Mouse (Mus musculus) layer of hippocampus, postnatal 25 days (tissue): ENCODE results near the gene Gm17662. TPM values are rescaled to one million over a fixed set of nuclear protein-coding genes. Genes with fewer than 3 reads are reported as not detected.

ENCODE experiments used
- DNase-seq, 2 experiments: peaks; one replicate each; pipeline ENCODE4 v3.0.0; 2022; ENCODE audit warnings: mixed read lengths in 2 of 2, low spot score in 1 of 2; ENCODE audit errors: extremely low spot score in 1 of 2
- total RNA-seq, 2 experiments: library from RNA; stranded (reverse); gene quantifications; 2 replicates each; pipeline ENCODE4 v1.2.3; 2021

Gene Gm17662
- not detected for total RNA-seq

DNA sequence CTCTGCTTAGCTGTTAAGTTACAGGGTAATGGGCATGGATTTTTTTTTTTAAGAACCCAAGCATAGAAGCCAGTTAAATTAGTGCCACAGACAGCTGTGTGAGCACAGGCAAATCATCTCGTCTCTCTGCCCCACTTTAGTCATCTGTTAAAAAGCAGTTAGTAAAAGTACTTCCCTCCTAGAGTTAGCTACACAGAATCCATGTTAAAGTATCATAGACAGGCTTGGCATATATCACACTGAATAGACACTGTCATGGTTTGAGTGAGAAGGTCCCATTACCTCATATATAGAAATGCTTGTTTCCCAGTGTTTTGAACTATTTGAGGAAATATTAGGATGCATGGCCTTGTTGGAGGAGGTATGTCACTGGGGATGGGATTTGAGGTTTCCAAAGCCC lies at the start of gene Gm17662:
Gene Gm17662 (plus strand): TSS at position 301 of the 400 bp plus-strand sequence.
- DNase-seq = no peak

GRCm38 (mm10) chr4:104810710-104811286 lies 46.3 kb upstream of the Gm17662 start:
- no peak for DNase-seq

DNA sequence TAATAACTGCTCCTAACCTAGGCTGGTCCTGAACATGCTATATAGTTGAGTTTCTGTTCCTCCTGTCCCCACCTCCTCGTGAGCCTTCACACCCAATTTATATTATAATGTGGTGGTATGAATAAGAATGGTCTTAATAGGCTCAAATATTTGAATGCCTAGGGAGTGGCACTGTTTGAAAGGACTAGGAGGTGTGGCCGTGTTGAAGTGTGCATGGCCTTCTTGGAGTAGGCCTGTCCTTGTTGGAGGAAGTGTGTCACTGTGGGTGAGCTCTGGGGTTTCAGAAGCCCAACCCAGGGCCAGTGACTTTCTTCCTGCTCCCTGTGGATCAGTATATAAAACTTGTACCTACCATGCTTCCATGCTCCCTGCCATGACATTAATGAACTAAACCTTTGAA lies 43.5 kb upstream of the Gm17662 start:
- no peak for DNase-seq

DNA sequence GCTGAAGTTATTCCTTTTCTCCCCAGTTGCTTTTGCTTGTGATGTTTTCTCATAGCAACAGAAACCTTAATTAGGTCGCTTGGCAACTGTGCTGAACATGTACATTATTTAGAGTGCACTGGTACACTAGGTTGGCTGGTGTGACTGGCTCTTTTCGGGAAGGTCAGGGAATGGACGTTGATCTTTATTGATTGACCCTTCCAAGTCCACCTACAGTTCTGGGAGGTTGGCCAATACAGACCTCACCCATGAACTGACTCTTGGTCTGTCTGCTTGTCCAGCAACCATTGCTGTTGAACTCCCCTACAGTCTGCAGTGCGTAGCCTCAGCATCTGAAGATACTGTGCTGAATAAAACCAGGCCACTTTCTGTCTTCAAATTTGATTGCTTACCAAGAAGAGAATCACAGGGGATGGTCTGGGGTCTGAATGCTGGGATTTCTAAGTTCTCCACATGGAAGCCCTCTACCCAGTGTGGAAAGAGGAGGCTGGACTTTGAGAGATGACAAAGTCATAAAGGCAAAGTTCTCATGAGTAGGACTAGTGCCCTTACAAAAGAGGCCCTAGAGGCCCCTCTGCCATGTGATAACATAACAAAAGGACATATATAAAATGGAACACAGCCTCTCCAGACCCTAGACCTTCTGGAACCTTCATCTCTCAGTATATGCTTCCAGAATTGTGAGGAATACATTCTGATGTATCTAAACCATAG lies 40.5 kb upstream of the Gm17662 start:
- DNase-seq = no peak

- DNase-seq = no peak
Observed at GRCm38 (mm10) chr4:104817509-104817908, 39.6 kb upstream of the Gm17662 start.

GRCm38 (mm10) chr4:104818986-104819385 lies 38.1 kb upstream of the Gm17662 start:
- no peak for DNase-seq

DNA sequence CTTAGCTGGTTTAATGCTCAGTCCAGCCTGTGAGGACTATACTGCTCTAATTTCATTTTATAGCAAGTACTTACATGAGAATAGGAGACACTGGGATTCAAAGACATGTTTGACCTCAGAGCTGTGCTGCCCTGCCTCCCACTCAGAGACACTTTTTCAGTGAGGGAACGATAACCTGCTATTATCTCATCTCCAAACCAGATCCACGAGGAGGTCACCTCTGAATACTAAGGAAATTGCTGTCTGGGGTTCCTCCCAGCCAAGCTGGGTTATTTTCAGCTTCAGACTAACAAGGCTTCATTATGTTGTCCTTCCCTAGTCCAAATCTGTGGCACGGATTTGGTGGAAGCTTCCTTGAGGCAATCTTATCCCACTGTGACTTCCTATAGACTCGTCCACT lies 37.2 kb upstream of the Gm17662 start:
- no peak for DNase-seq

GRCm38 (mm10) chr4:104823597-104824101 lies 33.5 kb upstream of the Gm17662 start:
- DNase-seq = no peak

GRCm38 (mm10) chr4:104824381-104825077 lies 32.6 kb upstream of the Gm17662 start:
- no peak for DNase-seq

DNA sequence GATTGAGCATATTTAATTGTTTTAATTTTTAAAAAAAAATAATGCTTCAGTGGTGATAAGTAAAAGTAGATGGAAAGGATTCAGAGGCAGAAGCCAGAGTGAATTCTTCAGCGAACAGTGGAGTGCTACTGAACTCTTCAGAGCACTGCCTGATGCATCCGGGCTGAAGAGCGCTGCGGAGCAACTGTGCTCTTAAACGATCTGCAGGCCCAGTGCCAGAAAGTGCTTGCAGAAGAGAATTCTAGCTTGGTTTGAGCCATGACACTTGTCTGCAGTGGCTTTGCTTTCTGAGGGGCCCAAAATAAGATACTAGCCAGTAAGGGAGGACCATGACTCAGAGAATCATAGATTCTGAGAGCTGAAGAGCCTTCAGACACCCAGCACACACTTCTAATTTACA lies 28.2 kb upstream of the Gm17662 start:
- peak in 1 of 2 experiments; percentile 49 for DNase-seq

DNA sequence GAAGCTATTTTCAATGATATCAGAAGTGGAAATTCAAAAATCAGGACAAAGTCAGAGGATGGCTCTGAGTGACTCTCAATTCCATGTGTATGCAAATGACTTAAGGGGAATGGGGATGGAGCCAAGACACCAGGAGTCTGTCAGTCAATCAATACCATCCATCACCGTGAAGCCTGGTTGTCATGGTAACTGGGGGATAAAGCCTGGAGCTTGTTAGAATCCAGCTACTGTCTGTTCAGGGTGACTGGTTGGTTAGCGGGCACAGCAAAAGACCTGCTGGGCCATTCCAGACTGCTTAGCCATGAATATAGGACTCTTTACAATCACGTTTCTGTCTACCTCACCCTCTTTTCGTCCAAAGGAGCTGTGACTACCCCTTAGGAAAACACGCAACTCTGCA lies 22.0 kb upstream of the Gm17662 start:
- no peak for DNase-seq

DNA sequence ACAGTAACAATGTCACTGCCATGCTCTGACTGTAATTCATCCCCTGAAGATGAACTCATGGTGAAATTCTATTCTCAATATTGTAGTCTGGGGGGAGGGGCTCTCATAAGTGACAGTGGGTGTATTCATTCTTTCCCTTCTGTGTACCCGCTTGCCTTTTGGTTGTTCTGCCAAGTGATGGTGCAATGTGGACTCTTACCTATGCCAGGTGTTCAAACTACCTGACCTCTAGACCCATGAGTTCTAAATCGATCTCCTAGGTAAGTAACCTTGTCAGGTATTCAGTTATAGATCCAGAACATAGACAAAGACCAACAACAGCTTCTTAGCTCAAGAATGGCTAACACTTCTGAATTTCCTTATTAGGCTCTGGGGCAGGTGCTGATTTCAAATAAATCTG lies 18.8 kb upstream of the Gm17662 start:
- DNase-seq = no peak

DNA sequence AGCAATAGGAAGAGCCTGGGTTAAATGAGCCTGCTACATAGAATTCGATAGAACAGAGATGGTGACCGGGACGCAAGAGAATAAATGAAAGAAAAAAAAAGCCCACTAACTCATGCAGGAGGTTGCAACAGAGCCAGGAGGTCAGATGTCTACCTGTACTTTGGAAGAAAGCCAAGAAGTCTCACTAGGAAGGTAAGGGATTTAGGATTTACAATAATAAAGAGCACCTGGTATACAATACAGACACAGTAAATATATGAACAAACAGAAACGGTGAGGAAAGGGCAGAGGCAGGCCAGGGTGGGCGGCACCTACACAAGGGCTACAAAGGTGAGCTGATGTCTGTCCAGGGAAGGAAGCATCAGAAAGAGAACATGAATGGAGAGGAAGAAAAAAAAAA lies 14.9 kb upstream of the Gm17662 start:
- DNase-seq = no peak

DNA sequence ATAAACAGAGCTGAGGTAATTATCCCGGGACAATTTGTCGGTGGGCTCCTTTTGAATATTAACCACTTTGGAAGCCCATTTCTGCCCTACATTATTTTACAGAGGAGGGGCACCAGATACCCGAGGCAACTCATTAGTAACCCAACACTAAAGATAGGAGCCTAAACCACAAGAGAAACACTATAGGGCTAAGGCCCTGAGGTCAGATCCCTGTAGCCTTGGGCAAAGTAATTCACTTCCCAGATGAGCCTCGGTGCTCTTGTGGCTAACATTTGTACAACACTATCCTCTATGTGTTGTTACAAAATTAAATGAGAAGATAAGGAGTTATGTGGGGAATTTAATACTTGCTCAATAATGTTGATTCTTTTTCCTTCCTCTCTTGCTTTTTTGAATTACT lies 13.6 kb upstream of the Gm17662 start:
- no peak for DNase-seq

GRCm38 (mm10) chr4:104855216-104855615 lies 1.9 kb upstream of the Gm17662 start:
- DNase-seq = no peak

- DNase-seq = no peak
Observed at GRCm38 (mm10) chr4:104857823-104858222, 694 bp downstream of the Gm17662 start.

DNA sequence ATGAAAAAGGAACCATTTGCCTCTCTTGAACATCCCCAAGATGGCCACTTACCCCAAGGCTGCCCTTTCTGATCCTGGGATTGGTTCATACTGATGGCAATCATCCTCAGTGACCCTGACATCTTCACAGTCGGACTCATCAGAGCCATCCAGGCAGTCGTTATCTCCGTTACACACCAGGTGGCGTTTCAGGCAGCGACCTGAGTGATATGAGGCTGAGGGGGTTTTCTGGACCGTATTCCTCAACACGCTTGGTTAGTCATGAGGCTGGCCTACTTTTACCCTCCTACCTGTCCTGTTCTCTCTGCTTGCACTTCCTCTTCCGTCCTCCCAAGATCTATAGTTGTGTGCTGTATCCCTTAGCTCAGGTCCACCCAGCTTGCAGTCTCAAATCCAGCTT lies 4.1 kb downstream of the Gm17662 start:
- no peak for DNase-seq

GRCm38 (mm10) chr4:104864397-104864796 lies 7.3 kb downstream of the Gm17662 start:
- no peak for DNase-seq

GRCm38 (mm10) chr4:104869581-104869980 lies 12.5 kb downstream of the Gm17662 start:
- no peak for DNase-seq

DNA sequence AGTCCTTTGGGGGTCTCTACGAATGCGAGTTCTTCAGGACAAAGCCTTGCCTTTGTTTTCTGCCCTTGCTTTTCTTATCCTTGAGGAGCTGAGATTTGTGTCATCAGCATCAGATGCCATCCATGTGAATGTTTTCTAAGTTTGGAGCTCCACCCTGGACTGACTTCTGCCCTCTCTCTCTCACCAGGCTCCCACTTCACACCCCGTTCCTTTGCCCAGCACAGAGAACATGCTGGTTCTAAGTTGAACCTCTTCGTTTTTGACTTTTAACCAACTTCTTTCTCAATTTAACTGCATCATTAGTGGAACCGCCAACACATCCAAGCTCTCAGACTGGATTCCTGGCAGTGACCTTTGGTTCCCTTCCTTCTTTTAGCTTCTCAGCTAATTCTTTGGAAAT lies 13.1 kb downstream of the Gm17662 start:
- no peak for DNase-seq

DNA sequence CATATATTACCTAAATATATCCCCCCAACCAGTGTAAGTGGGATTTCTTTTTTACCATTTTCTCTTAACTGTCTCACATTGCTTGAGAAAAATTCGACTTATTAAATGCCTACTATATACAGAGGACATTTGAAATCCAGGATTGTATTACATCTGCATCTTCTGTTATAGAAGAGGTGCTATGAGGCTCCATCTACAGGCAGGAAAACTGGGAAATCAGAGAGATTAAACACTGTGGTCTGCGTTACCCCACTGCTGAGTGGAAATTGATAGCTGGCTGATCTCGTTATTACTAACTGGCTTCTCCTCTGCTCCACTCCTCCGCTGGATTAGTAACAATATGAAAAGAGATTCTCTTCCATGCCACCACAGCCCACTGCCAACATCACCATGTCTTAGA lies 18.7 kb downstream of the Gm17662 start:
- no peak for DNase-seq

GRCm38 (mm10) chr4:104876323-104876722 lies 19.2 kb downstream of the Gm17662 start, which contains the start of gene C8a:
Gene C8a, minus strand, starts transcription at chr4:104876398.
- no peak for DNase-seq
